Mouse (Mus musculus): ENCODE measurements around the gene Twf2.

GRCm38 (mm10) chr9:106261058-106261457 lies 58.1 kb downstream of the Twf2 start:
- TF ChIP-seq CTCF (conservative IDR thresholded peaks at IDR 0.05; ENCODE audit: insufficient read depth, insufficient read length, low read depth, low read length) = no peak
- no peak for TF ChIP-seq POLR2A (IDR thresholded peaks at IDR 0.05; ENCODE audit: low read depth, low read length)

Measured in kidney, adult 2 months (tissue).